In the genomic region with DNA sequence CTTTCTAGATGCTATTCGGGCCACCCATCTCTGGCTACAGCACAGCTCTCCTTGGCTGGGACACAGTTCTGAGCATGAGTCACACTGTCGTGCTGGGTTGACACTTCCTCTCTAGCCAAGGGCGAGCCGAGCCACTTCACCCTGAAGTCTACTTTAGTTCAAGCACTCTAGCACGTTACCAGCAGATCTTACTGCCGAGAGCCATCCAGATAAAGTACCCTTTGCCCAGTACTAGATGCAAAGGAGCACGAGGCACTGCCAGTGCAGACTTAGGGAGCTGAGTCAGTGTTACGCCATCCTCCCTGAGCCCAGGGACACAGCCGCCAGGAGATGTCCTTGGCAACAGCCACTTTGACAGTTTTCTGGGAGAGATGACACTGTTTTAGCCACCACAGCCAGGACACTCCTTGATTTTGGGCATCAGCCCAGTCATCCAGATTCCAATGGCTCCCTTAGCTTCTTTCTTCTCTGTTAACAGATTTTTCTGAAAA, we compare ENCODE assay signal across 10 mouse cellular contexts. TPM values are rescaled to one million over a fixed set of nuclear protein-coding genes. Genes with fewer than 3 reads are reported as not detected.
A peak's percentile ranks its signal among the peaks of the same experiment; 100 is the strongest.
DNase-seq lines count a peak whose midpoint lies in the region; ATAC-seq lines count a peak whose summit lies in the region.
"Had no signal": no experiment of that assay in that cellular context is flagged by ENCODE, and none has a peak within 500 bp of the region (broad histone marks: within the 10 kb centered on the region; RNA-seq: fewer than 3 reads in every experiment).

No protein-coding gene starts in this region.

- peaks cover 63% of the 10 kb centered on the region for H3K4me1 ChIP-seq in lung, embryonic 16.5 days (replicated peaks; ENCODE audit: control insufficient read depth, insufficient read depth, low read length)
- H3K4me1 ChIP-seq in hindbrain, embryonic 10.5 days (replicated peaks) = peaks cover 25% of the 10 kb centered on the region

- WGBS in lung, embryonic 16.5 days = 26% methylated on average over 9 of the region's 9 CpGs
- WGBS in hindbrain, embryonic 10.5 days = 90% methylated on average over 9 of the region's 9 CpGs

- peak; percentile 56 for ATAC-seq in lung, embryonic 16.5 days (ENCODE audit: low read depth)

- H3K9ac ChIP-seq in lung, embryonic 16.5 days (ENCODE audit: low read length) = no peak overlapping the region
- H3K9ac ChIP-seq: embryonic facial prominence, embryonic 13.5 days had no signal

- no peaks in the 10 kb centered on the region for H3K9me3 ChIP-seq in lung, embryonic 16.5 days (ENCODE audit: control insufficient read depth, low read length)
- no peaks in the 10 kb centered on the region for H3K9me3 ChIP-seq in hindbrain, embryonic 10.5 days
- H3K9me3 ChIP-seq: embryonic facial prominence, embryonic 13.5 days had no signal

- no peak overlapping the region for H3K4me3 ChIP-seq in lung, embryonic 16.5 days (ENCODE audit: low read length)
- no peak overlapping the region for H3K4me3 ChIP-seq in hindbrain, embryonic 10.5 days
- H3K4me3 ChIP-seq: embryonic facial prominence, embryonic 13.5 days had no signal

- no peaks in the 10 kb centered on the region for H3K27me3 ChIP-seq in lung, embryonic 16.5 days (ENCODE audit: control insufficient read depth, insufficient read depth, low read depth, low read length)
- no peaks in the 10 kb centered on the region for H3K27me3 ChIP-seq in hindbrain, embryonic 10.5 days (ENCODE audit: insufficient read depth, poor library complexity, severe bottlenecking)
- H3K27me3 ChIP-seq: embryonic facial prominence, embryonic 13.5 days had no signal

- no peak overlapping the region for H3K4me2 ChIP-seq in lung, embryonic 16.5 days (ENCODE audit: low read depth, low read length)
- H3K4me2 ChIP-seq: embryonic facial prominence, embryonic 13.5 days had no signal

- no peaks in the 10 kb centered on the region for H3K36me3 ChIP-seq in lung, embryonic 16.5 days (ENCODE audit: control insufficient read depth, insufficient read depth, low read length)
- H3K36me3 ChIP-seq in hindbrain, embryonic 10.5 days = no peaks in the 10 kb centered on the region
- H3K36me3 ChIP-seq: embryonic facial prominence, embryonic 13.5 days had no signal

- peak; percentile 55 for DNase-seq in layer of hippocampus, adult 11-12 months (ENCODE audit: low spot score)
- DNase-seq in layer of hippocampus, adult 9-10 months (ENCODE audit: low spot score) = no peak
- DNase-seq in adrenal gland, adult 8-10 months = peak; percentile 86
- DNase-seq in gastrocnemius, postnatal 25 days = peak; percentile 87
- no peak for DNase-seq in hindbrain, embryonic 10.5 days (ENCODE audit: low spot score)
- DNase-seq in retina, embryonic 14.5 days (ENCODE audit: low spot score) = no peak
- no peak for DNase-seq in thymus, postnatal 25 days

- H3K27ac ChIP-seq in lung, embryonic 16.5 days (ENCODE audit: low read length) = peak overlapping the region; percentile 85
- no peak overlapping the region for H3K27ac ChIP-seq in hindbrain, embryonic 10.5 days
- H3K27ac ChIP-seq: embryonic facial prominence, embryonic 13.5 days had no signal

RNA-seq across cellular contexts. Expression of gene Tekt3, which starts 34.8 kb away (rescaled TPM):
- not detected for total RNA-seq in adrenal gland, adult 8-10 months (2022)
- total RNA-seq in gastrocnemius, postnatal 25 days (2021) = not detected
- 0.31 and 0.41 TPM in 2 replicates for polyA plus RNA-seq in lung, embryonic 16.5 days (2015; fragmentation: Nextera tagmentation; extraction: Ambion mirVana)
- polyA plus RNA-seq in hindbrain, embryonic 10.5 days (2016; fragmentation: Nextera tagmentation; extraction: Ambion mirVana) = not detected in 2 replicates
- total RNA-seq: ES-E14 had no signal
- polyA plus RNA-seq: embryonic facial prominence, embryonic 13.5 days had no signal

Comparison
In these comparisons a context has a peak if more than half of its experiments do, and no peak if none do; other contexts are left out.
1. DNase-seq: peak in layer of hippocampus, adult 11-12 months (single experiment), adrenal gland, adult 8-10 months (single experiment) and gastrocnemius, postnatal 25 days (single experiment); none in layer of hippocampus, adult 9-10 months (single experiment), hindbrain, embryonic 10.5 days (single experiment), retina, embryonic 14.5 days (single experiment) and thymus, postnatal 25 days (single experiment).